Mouse (Mus musculus): ENCODE measurements around the gene Acsf2. TPM values are rescaled to one million over a fixed set of nuclear protein-coding genes. Genes with fewer than 3 reads are reported as not detected.

Acsf2 gene
- polyA plus RNA-seq, 1 experiment, result 15.8 TPM

GRCm38 (mm10) chr11:94567326-94567725, 34.3 kb downstream of the Acsf2 start:
- DNase-seq, result no peak
- no peaks in the 10 kb centered on the region for H3K36me3 ChIP-seq (ENCODE audit: control insufficient read depth, insufficient read depth, low read length)
- peaks cover 4% of the 10 kb centered on the region; the same call in 1 of the 2 replicates for H3K27me3 ChIP-seq (ENCODE audit: control insufficient read depth, insufficient read depth, low read length)
- no peak overlapping the region for H3K4me3 ChIP-seq (ENCODE audit: control insufficient read depth, insufficient read depth, low read length)
- peaks cover 31% of the 10 kb centered on the region for H3K4me1 ChIP-seq (replicated peaks; ENCODE audit: control insufficient read depth, insufficient read depth, low read length)
- 97% methylated on average over 7 of the region's 7 CpGs for WGBS
- no peak overlapping the region for H3K27ac ChIP-seq (ENCODE audit: control insufficient read depth, insufficient read depth, low read length)
- TF ChIP-seq CTCF (IDR thresholded peaks at IDR 0.05; ENCODE audit: borderline replicate concordance, control insufficient read depth, extremely low read depth, insufficient read depth, low read length, poor library complexity) (no peak), POLR2A (IDR thresholded peaks at IDR 0.05; ENCODE audit: control insufficient read depth, extremely low read depth, insufficient read depth, low read length, poor library complexity) (no peak)

DNA sequence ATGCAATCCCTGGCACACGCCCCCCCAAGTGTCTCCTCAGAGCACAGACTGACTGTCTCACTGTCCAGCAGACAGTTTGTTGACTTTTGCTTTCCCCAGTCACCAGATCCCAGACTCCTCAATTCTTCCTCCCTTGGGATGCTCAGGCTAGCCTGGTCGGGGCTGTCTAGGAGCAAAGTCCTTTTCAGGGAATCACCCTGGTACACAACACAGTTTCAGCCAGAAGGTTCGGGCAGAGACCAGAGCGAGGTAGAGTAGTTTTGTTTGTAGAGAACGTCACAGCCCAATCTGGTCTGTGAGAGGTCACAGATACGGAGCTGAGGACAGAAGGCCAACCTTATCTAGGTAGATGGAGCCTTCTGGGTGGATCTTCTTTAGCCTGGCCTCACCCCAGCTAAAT, 35.1 kb downstream of the Acsf2 start:
- Histone ChIP-seq H3K27me3 (ENCODE audit: control insufficient read depth, insufficient read depth, low read length) (peaks cover 4% of the 10 kb centered on the region; the same call in 1 of the 2 replicates), H3K4me1 (replicated peaks; ENCODE audit: control insufficient read depth, insufficient read depth, low read length) (peaks cover 31% of the 10 kb centered on the region), H3K36me3 (ENCODE audit: control insufficient read depth, insufficient read depth, low read length) (no peaks in the 10 kb centered on the region), H3K27ac (ENCODE audit: control insufficient read depth, insufficient read depth, low read length) (no peak overlapping the region), H3K4me3 (ENCODE audit: control insufficient read depth, insufficient read depth, low read length) (no peak overlapping the region)
- 94% methylated on average over 6 of the region's 6 CpGs for WGBS
- no peak for DNase-seq
- TF ChIP-seq CTCF (IDR thresholded peaks at IDR 0.05; ENCODE audit: borderline replicate concordance, control insufficient read depth, extremely low read depth, insufficient read depth, low read length, poor library complexity), result no peak
- TF ChIP-seq POLR2A (IDR thresholded peaks at IDR 0.05; ENCODE audit: control insufficient read depth, extremely low read depth, insufficient read depth, low read length, poor library complexity), result no peak

GRCm38 (mm10) chr11:94565151-94565479, 36.6 kb downstream of the Acsf2 start:
- no peak overlapping the region for H3K4me3 ChIP-seq (ENCODE audit: control insufficient read depth, insufficient read depth, low read length)

GRCm38 (mm10) chr11:94564437-94565150, 37.1 kb downstream of the Acsf2 start, which contains the start of gene Chad:
Gene Chad, plus strand, starts transcription at chr11:94565047.
- H3K27ac ChIP-seq (ENCODE audit: control insufficient read depth, insufficient read depth, low read length), result no peak within 1 kb of the TSS
- DNase-seq, result peak; percentile 48
- 8% methylated on average over 35 of the region's 35 CpGs for WGBS
- H3K4me3 ChIP-seq (ENCODE audit: control insufficient read depth, insufficient read depth, low read length), result 0 out of 2 replicates have a peak within 1 kb of the TSS, but pooled peaks have one; percentile 8
- peaks cover 4% of the 10 kb centered on the region; the same call in 1 of the 2 replicates for H3K27me3 ChIP-seq (ENCODE audit: control insufficient read depth, insufficient read depth, low read length)
- TF ChIP-seq CTCF (IDR thresholded peaks at IDR 0.05; ENCODE audit: borderline replicate concordance, control insufficient read depth, extremely low read depth, insufficient read depth, low read length, poor library complexity), result no peak
- TF ChIP-seq POLR2A (IDR thresholded peaks at IDR 0.05; ENCODE audit: control insufficient read depth, extremely low read depth, insufficient read depth, low read length, poor library complexity), result no peak
- H3K4me1 ChIP-seq (replicated peaks; ENCODE audit: control insufficient read depth, insufficient read depth, low read length), result peaks cover 18% of the 10 kb centered on the region
- no peaks in the 10 kb centered on the region for H3K36me3 ChIP-seq (ENCODE audit: control insufficient read depth, insufficient read depth, low read length)

More at GRCm38 (mm10) chr11:94565151-94565479, 36.6 kb downstream of the Acsf2 start:
- WGBS, result 46% methylated on average over 16 of the region's 16 CpGs
- Histone ChIP-seq H3K36me3 (ENCODE audit: control insufficient read depth, insufficient read depth, low read length) (no peaks in the 10 kb centered on the region), H3K27ac (ENCODE audit: control insufficient read depth, insufficient read depth, low read length) (no peak overlapping the region), H3K27me3 (ENCODE audit: control insufficient read depth, insufficient read depth, low read length) (peaks cover 4% of the 10 kb centered on the region; the same call in 1 of the 2 replicates), H3K4me1 (replicated peaks; ENCODE audit: control insufficient read depth, insufficient read depth, low read length) (peaks cover 20% of the 10 kb centered on the region)
- no peak for DNase-seq
- no peak for TF ChIP-seq CTCF (IDR thresholded peaks at IDR 0.05; ENCODE audit: borderline replicate concordance, control insufficient read depth, extremely low read depth, insufficient read depth, low read length, poor library complexity)
- TF ChIP-seq POLR2A (IDR thresholded peaks at IDR 0.05; ENCODE audit: control insufficient read depth, extremely low read depth, insufficient read depth, low read length, poor library complexity), result no peak

GRCm38 (mm10) chr11:94563821-94564220, 37.9 kb downstream of the Acsf2 start:
- H3K27ac ChIP-seq (ENCODE audit: control insufficient read depth, insufficient read depth, low read length), result no peak overlapping the region
- H3K36me3 ChIP-seq (ENCODE audit: control insufficient read depth, insufficient read depth, low read length), result no peaks in the 10 kb centered on the region
- H3K27me3 ChIP-seq (ENCODE audit: control insufficient read depth, insufficient read depth, low read length), result peaks cover 4% of the 10 kb centered on the region; the same call in 1 of the 2 replicates
- WGBS, result 15% methylated on average over 5 of the region's 5 CpGs
- TF ChIP-seq CTCF (IDR thresholded peaks at IDR 0.05; ENCODE audit: borderline replicate concordance, control insufficient read depth, extremely low read depth, insufficient read depth, low read length, poor library complexity) (no peak), POLR2A (IDR thresholded peaks at IDR 0.05; ENCODE audit: control insufficient read depth, extremely low read depth, insufficient read depth, low read length, poor library complexity) (no peak)
- DNase-seq, result no peak
- H3K4me3 ChIP-seq (ENCODE audit: control insufficient read depth, insufficient read depth, low read length), result no peak overlapping the region
- peaks cover 18% of the 10 kb centered on the region for H3K4me1 ChIP-seq (replicated peaks; ENCODE audit: control insufficient read depth, insufficient read depth, low read length)

DNA sequence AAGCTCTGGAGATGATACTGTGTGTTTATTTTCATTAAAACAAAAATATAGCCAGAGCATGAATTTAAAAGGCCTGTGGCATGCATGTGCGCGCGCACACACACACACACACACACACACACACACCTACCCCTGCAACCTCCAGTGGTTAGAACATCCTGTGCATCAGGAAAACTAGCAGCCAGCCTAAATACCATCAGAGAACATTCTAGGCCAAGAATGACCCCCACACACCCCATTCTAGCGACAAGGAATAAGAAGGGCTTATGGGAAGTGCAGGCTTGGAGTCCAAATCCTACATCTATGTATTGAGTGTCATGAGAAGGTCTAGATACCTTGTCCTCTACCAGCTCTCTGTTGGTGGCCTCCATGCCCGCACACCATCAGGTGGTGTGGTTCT, 38.3 kb downstream of the Acsf2 start:
- DNase-seq, result no peak
- Histone ChIP-seq H3K4me1 (replicated peaks; ENCODE audit: control insufficient read depth, insufficient read depth, low read length) (peaks cover 18% of the 10 kb centered on the region), H3K4me3 (ENCODE audit: control insufficient read depth, insufficient read depth, low read length) (no peak overlapping the region), H3K27ac (ENCODE audit: control insufficient read depth, insufficient read depth, low read length) (no peak overlapping the region), H3K27me3 (ENCODE audit: control insufficient read depth, insufficient read depth, low read length) (peaks cover 4% of the 10 kb centered on the region; the same call in 1 of the 2 replicates), H3K36me3 (ENCODE audit: control insufficient read depth, insufficient read depth, low read length) (no peaks in the 10 kb centered on the region)
- TF ChIP-seq POLR2A (IDR thresholded peaks at IDR 0.05; ENCODE audit: control insufficient read depth, extremely low read depth, insufficient read depth, low read length, poor library complexity), result no peak
- no peak for TF ChIP-seq CTCF (IDR thresholded peaks at IDR 0.05; ENCODE audit: borderline replicate concordance, control insufficient read depth, extremely low read depth, insufficient read depth, low read length, poor library complexity)
- WGBS, result 37% methylated on average over 5 of the region's 5 CpGs

Measured in thymus, adult 2 months (tissue).